Mouse (Mus musculus) C2C12 (cell line): Measurements from ENCODE around the gene Sdccag8. TPM values are rescaled to one million over a fixed set of nuclear protein-coding genes. Genes with fewer than 3 reads are reported as not detected.

Experiments
- H3K27me3 ChIP-seq: one replicate; pipeline ENCODE4 v1.6.1; 2011; ENCODE audit not compliant: control insufficient read depth, insufficient read depth, insufficient read length
- H3K36me3 ChIP-seq: one replicate; pipeline ENCODE4 v1.6.1; 2011; ENCODE audit not compliant: control insufficient read depth, insufficient read depth
- H3K4me3 ChIP-seq: one replicate; pipeline ENCODE4 v1.5.1; 2011; ENCODE audit warnings: mild to moderate bottlenecking, control low read depth; ENCODE audit not compliant: poor library complexity, insufficient read depth, severe bottlenecking
- H3K79me2 ChIP-seq: one replicate; pipeline ENCODE4 v1.6.1; 2011; ENCODE audit not compliant: control insufficient read depth, insufficient read depth
- H3K79me3 ChIP-seq: one replicate; pipeline ENCODE4 v1.6.1; 2011; ENCODE audit warnings: low read depth, control low read depth
- H3ac ChIP-seq: one replicate; pipeline ENCODE3; 2011; ENCODE audit warnings: low read depth; ENCODE audit not compliant: control insufficient read depth, insufficient read length
- CEBPB ChIP-seq: IDR thresholded peaks from one replicate; pipeline ENCODE4 v1.6.1; 2011; ENCODE audit warnings: low read depth, mild to moderate bottlenecking, control low read depth, moderate library complexity
- CTCF ChIP-seq: IDR thresholded peaks from one replicate; pipeline ENCODE4 v1.5.1; 2011; ENCODE audit not compliant: control insufficient read depth, insufficient read depth, insufficient read length
- FOSL1 ChIP-seq: IDR thresholded peaks from one replicate; pipeline ENCODE4 v1.8.0; 2011; ENCODE audit warnings: mild to moderate bottlenecking, low read length; ENCODE audit not compliant: poor library complexity, insufficient read depth, severe bottlenecking
- MAX ChIP-seq: IDR thresholded peaks from one replicate; pipeline ENCODE4 v1.6.1; 2011; ENCODE audit warnings: mild to moderate bottlenecking, control low read depth
- MYOD1 ChIP-seq: IDR thresholded peaks from one replicate; pipeline ENCODE4 v1.6.1; 2011; ENCODE audit warnings: low read depth; ENCODE audit not compliant: control insufficient read depth, insufficient read length
- MYOG ChIP-seq: IDR thresholded peaks from one replicate; pipeline ENCODE4 v1.6.1; 2011; ENCODE audit not compliant: control insufficient read depth, insufficient read length; ENCODE audit errors: extremely low read depth
- USF1 ChIP-seq: IDR thresholded peaks from one replicate; pipeline ENCODE4 v1.6.1; 2011; ENCODE audit warnings: low read depth, mild to moderate bottlenecking, control low read depth, moderate library complexity
- polyA plus RNA-seq: library from polyadenylated mRNA; unstranded; fragments of >200 nt; fragmentation: generic; extraction: Trizol; gene quantifications from one replicate; pipeline ENCODE4 v1.2.1, GENCODE M21; 2012; ENCODE audit warnings: missing spikeins

The Sdccag8 gene
- polyA plus RNA-seq, 1 experiment, result 5.8 TPM

GRCm38 (mm10) chr1:177007405-177007804, 192.9 kb downstream of the Sdccag8 start:
- peaks cover 9% of the 10 kb centered on the region for H3K36me3 ChIP-seq
- H3K4me3 ChIP-seq, result no peak overlapping the region
- H3K27me3 ChIP-seq, result no peaks in the 10 kb centered on the region
- H3ac ChIP-seq, result no peak overlapping the region
- H3K79me3 ChIP-seq, result no peaks in the 10 kb centered on the region
- no peak for TF ChIP-seq MYOD1
- no peak for TF ChIP-seq FOSL1
- no peak for TF ChIP-seq USF1
- no peak for TF ChIP-seq CTCF
- no peak for TF ChIP-seq CEBPB
- no peak for TF ChIP-seq MYOG
- H3K79me2 ChIP-seq, result no peaks in the 10 kb centered on the region

- no peaks in the 10 kb centered on the region for H3K79me2 ChIP-seq
- H3K27me3 ChIP-seq, result no peaks in the 10 kb centered on the region
- peaks cover 9% of the 10 kb centered on the region for H3K36me3 ChIP-seq
- H3K4me3 ChIP-seq, result no peak overlapping the region
- no peaks in the 10 kb centered on the region for H3K79me3 ChIP-seq
- no peak overlapping the region for H3ac ChIP-seq
- TF ChIP-seq CEBPB (peak; percentile 62), MYOD1 (peak; percentile 30), MYOG (no peak), MAX (peak; percentile 29)
Observed at GRCm38 (mm10) chr1:177008777-177009176, 194.3 kb downstream of the Sdccag8 start.

- no peak for TF ChIP-seq MYOD1
- no peak for TF ChIP-seq MAX
- no peak for TF ChIP-seq CEBPB
- no peak for TF ChIP-seq CTCF
- no peak for TF ChIP-seq MYOG
- TF ChIP-seq USF1, result no peak
- no peak for TF ChIP-seq FOSL1
- Histone ChIP-seq H3ac (no peak overlapping the region), H3K27me3 (no peaks in the 10 kb centered on the region), H3K4me3 (no peak overlapping the region), H3K79me3 (no peaks in the 10 kb centered on the region), H3K79me2 (no peaks in the 10 kb centered on the region), H3K36me3 (peaks cover 5% of the 10 kb centered on the region)
Observed at GRCm38 (mm10) chr1:177010041-177010440, 195.6 kb downstream of the Sdccag8 start.

- TF ChIP-seq CEBPB (no peak), FOSL1 (no peak), MAX (no peak), MYOD1 (no peak), MYOG (no peak), CTCF (no peak), USF1 (no peak)
- Histone ChIP-seq H3K36me3 (no peaks in the 10 kb centered on the region), H3K27me3 (no peaks in the 10 kb centered on the region), H3ac (no peak overlapping the region), H3K79me3 (no peaks in the 10 kb centered on the region), H3K79me2 (no peaks in the 10 kb centered on the region), H3K4me3 (no peak overlapping the region)
Observed at GRCm38 (mm10) chr1:177010607-177011302, 196.3 kb downstream of the Sdccag8 start.

GRCm38 (mm10) chr1:177011688-177012087, 197.2 kb downstream of the Sdccag8 start:
- Histone ChIP-seq H3K79me2 (no peaks in the 10 kb centered on the region), H3K36me3 (no peaks in the 10 kb centered on the region), H3K4me3 (no peak overlapping the region), H3K27me3 (no peaks in the 10 kb centered on the region), H3ac (no peak overlapping the region), H3K79me3 (no peaks in the 10 kb centered on the region)
- TF ChIP-seq USF1, result no peak
- TF ChIP-seq CEBPB, result no peak
- peak; percentile 98 for TF ChIP-seq MYOD1
- TF ChIP-seq MYOG, result no peak

GRCm38 (mm10) chr1:177012774-177013173, 198.3 kb downstream of the Sdccag8 start:
- TF ChIP-seq MYOD1 (no peak), USF1 (no peak), CEBPB (no peak), MAX (no peak)
- H3K36me3 ChIP-seq, result no peaks in the 10 kb centered on the region
- H3K27me3 ChIP-seq, result no peaks in the 10 kb centered on the region
- H3ac ChIP-seq, result no peak overlapping the region
- no peak overlapping the region for H3K4me3 ChIP-seq
- H3K79me3 ChIP-seq, result no peaks in the 10 kb centered on the region
- no peaks in the 10 kb centered on the region for H3K79me2 ChIP-seq
